Mouse (Mus musculus) urinary bladder, postnatal 4 days (tissue): Measurements from ENCODE around the gene Pdzrn3.

ENCODE experiments used
- DNase-seq, 2 experiments: peaks; one replicate each; pipeline ENCODE4 v3.0.0; 2021 to 2022; ENCODE audit warnings: low spot score in 2 of 2

Gene Pdzrn3

GRCm38 (mm10) chr6:101291944-101292343, 85.8 kb downstream of the Pdzrn3 start:
- DNase-seq = no peak

- DNase-seq = no peak
Observed at GRCm38 (mm10) chr6:101290160-101290559, 87.5 kb downstream of the Pdzrn3 start.

DNA sequence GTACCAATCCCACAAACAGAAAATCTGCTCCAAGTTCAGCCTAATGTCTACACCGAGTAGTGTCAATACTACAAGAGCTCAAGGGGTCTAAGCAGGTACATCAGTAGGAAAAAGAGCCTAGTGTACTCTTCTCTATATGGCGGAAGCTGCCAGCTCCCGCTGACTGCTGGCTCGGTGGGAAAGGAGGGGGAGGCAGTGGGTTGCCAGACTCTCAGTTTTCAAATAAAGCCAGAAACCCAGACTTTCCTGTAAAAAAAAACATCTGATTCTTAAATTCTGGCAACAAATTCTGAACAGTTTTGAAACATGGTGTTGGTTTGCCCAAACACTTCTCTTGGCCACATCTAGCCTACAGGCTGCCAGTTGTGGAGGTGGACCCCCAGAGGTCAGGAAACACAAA, 88.3 kb downstream of the Pdzrn3 start:
- no peak for DNase-seq

GRCm38 (mm10) chr6:101287566-101288173, 90.0 kb downstream of the Pdzrn3 start:
- no peak for DNase-seq

DNA sequence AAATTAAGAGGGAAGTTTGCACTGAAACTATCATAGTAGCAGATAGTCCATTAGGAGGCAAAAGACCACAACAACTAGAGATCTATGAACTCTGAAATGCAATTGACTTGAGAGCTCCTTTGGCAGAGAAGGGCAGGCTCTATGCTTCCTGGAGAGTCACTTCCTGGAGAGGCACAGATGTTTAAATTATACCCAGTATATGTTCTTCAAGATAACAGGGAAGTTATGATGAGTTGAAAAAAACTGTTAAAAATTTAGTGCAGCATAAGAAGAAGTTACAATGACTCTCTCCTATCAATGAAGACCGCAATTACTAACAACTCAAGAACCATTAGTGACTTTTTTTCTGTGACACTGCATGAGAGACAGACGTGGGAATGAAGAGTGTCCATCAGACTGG, 90.6 kb downstream of the Pdzrn3 start:
- DNase-seq = no peak

DNA sequence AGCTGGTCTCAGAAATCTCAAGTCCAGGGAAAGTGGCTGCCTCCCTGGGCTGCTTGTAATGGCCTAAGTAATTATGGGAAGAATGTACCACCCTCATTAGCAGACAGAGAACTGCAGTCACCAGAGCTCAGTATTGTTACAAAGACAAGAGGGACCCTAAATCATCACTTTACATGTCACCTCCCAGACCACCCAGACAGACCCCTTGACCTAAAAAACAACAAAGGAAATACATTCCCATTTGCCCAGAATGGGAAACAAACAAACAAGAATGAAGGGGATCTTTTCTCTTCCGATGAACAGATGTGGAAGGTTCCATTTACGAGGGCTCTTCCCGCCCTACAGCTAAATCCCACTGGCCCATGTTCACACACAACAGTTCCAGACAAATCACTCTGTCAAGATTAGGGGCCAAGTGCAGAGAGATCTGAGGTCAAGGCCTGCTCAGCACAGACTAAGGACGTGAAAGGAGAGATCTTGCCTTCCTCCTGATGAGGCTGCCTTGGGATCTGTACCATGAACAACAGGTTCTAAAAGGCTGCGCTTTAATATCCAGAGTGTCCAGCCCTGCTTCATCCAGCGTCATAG, 93.2 kb downstream of the Pdzrn3 start:
- DNase-seq = no peak

GRCm38 (mm10) chr6:101283891-101284290, 93.8 kb downstream of the Pdzrn3 start:
- no peak for DNase-seq

DNA sequence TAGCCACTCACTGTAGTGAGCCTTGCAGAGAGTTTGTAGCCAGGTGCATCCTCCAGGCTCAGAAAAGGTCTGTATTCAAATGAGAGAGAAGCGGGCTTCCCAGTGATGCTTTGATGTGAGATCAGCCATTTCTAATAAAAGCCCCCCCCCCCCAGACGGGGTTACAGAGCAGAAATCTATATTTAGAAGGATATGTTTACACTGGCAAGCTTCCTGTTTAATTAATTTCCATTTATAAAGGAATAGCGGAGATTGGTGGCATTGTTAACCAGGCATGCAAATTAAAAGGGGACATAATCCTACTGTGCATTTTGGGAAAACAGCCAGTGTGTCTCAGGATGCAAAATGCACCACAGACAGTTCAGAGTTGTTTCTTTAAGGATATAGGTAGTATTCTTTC, 96.1 kb downstream of the Pdzrn3 start:
- no peak for DNase-seq

DNA sequence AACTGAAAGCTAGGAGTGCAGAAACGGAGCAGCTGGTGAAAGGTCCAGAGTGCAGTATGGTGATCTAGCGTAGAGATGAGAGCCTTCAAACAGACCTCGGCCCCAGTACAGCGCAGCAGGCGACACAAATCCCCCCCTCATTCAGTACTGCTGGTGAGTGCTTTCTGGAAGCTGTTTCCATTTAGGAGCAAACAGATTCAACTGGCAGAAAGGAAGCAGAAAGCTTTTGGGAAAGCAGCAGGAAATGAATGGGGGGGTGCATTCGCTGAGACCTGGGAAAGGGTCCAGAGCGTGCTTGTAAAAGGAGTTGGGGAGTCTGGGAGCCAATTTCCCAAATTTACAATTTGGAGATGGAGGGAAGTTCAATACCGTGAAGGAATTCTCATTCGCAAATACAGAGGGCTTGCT, 96.9 kb downstream of the Pdzrn3 start:
- no peak for DNase-seq

- DNase-seq = no peak
Observed at GRCm38 (mm10) chr6:101278286-101278932, 99.3 kb downstream of the Pdzrn3 start.

GRCm38 (mm10) chr6:101276261-101276660, 101.4 kb downstream of the Pdzrn3 start:
- DNase-seq = no peak

DNA sequence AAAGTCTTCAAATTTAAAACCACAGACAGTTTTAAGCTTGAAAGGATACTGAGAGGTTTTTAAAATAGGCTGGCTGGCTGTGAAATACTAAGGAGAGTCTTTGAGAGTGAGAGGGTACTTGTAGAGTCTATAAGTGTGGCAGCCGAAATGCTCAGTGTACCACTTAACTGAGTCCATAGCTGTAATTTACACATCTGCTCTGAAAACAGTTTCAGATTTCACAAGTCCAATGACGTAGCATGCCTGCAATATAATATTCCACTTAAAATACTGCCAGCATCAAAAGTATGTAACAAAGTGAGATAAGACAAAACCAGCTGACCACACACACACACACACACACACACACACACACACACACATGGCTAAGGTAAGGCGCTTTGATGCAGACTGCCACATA, 101.9 kb downstream of the Pdzrn3 start:
- no peak for DNase-seq

DNA sequence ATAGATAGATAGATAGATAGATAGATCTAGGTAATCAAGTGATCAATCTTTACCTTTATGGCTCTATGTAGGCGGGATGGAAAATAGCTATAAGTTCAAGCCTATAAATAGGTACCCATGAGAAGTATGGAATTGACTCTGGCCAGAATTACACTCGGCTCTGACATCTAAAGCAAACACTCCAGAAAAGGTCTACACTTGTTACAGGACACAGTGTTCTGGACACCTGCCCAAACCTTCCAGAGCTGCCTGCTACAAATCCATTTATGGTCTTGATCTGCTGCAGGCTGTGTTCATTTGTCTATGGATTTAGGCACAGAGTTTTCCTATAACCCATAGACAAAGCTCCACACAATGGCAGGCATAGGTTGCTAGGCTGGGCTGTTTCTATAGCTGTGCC, 102.9 kb downstream of the Pdzrn3 start:
- DNase-seq = no peak

DNA sequence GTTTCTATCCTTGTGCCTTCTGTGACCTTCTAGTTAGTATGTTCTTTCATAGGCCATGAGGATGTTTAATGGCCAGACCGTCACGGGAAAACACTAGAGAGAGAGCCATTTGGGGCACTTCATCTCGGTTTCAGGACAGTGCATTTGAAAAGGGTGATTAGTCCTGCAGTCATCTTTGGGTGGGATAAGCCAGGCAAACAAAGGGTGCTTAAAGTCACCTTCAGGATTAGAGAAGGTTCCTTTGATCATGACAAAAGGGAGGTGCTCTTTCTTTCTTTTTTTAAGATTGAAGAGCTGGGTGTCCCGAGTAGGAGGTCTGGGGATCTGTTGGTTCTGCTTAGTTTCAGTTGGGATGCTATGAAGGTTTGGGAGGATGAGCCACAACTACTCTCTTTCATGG, 105.4 kb downstream of the Pdzrn3 start:
- DNase-seq = no peak

GRCm38 (mm10) chr6:101271378-101272135, 106.1 kb downstream of the Pdzrn3 start:
- DNase-seq = no peak

- DNase-seq = no peak
Observed at GRCm38 (mm10) chr6:101270095-101270826, 107.4 kb downstream of the Pdzrn3 start.

- no peak for DNase-seq
Observed at GRCm38 (mm10) chr6:101269335-101270094, 108.2 kb downstream of the Pdzrn3 start.

DNA sequence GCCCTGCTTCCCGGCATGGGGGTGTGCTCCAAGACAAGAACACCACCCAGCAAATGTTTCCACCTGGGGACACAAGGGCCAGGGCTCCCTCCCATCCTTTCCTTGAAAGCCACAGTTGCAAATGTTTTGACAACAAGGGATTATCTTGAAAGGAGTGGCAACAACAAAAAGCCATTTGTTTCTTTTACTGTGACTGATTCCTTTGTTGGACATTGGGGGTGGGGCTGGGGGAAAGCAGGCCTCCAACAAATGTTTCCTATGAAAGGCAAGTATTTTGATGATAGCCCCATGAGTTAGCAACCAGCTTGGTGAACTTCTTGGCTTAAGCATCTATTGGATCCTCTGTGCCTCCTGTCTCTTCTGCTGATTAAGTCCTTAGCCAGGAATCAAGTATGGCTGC, 109.4 kb downstream of the Pdzrn3 start:
- DNase-seq = no peak

DNA sequence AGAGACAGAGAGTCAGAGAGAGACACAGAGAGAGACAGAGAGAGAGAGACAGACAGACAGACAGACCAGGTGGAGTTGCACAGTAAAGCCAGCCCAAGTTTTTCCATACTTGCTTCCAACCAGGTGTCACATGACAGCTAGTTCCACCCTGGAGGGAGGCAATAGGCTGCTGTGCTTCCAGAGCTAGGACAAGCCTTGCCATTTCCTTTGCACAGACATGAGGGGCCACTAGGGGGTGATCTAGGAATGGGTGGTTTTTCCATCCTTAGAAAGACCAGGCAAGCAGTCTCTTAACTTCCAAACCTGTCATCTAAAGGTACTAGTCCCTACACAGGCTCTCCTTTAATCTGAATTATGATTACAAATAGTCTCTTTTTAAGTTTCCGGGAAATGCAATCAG, 110.9 kb downstream of the Pdzrn3 start:
- DNase-seq = peak in 1 of 2 experiments; percentile 61

DNA sequence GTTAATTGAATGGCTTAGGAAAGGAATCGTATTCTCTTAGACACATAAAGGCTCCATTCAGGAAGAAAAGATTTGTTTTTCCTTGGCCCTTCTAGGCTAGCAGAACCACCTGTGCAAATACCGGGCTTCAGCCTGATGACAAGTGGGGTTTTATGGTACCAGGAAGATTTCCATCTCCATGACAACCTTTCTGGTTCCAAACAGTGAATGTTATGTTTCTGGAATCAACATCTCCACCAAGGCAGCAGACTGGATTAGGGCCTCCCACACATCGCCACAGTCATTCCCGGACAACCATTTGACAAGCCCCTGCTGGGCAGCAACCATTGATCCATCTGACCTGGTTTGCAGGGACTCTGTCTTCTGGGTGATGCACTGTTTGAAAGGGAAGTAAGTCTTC, 114.2 kb downstream of the Pdzrn3 start:
- DNase-seq = no peak

DNA sequence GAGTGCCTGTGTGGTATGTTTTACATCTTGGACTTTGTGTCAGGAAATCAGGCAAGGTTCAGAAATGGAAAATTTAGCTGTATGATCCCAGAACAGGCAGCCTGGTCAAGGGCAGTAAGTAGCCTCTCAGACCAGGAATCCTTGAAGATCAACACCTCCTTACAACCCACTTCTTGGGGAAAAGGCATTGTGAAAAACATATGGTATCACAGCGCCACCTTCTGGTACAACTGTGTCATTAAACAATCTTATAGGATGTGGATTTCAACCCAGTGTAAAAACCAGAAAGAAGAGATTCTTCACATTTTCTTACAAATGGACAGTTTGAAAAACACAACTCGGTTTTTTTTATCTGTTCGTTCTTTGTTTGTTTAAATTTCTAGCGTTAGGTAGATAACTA, 116.2 kb downstream of the Pdzrn3 start:
- no peak for DNase-seq
